Mouse (Mus musculus) layer of hippocampus, adult 11-12 months (tissue): ENCODE data around the gene Cfap97.
"Not testable (repeated sequence)": the region's sequence is repeated elsewhere in the genome, so short reads cannot be mapped to it uniquely, and the experiment has no call there.

Experiments
- DNase-seq: peaks from one replicate; pipeline ENCODE4 v3.0.0; 2022; ENCODE audit warnings: low spot score

Gene Cfap97

GRCm38 (mm10) chr8:46226622-46227021 is 75.1 kb downstream of the Cfap97 start:
- DNase-seq: no peak

GRCm38 (mm10) chr8:46231968-46232367 is 80.4 kb downstream of the Cfap97 start:
- DNase-seq: not testable (repeated sequence)

GRCm38 (mm10) chr8:46232798-46233197 is 81.2 kb downstream of the Cfap97 start:
- DNase-seq: no peak

- DNase-seq: no peak
Measured at GRCm38 (mm10) chr8:46234736-46235135, 83.2 kb downstream of the Cfap97 start.

GRCm38 (mm10) chr8:46236441-46237223 is 85.1 kb downstream of the Cfap97 start:
- DNase-seq: no peak

GRCm38 (mm10) chr8:46241568-46242374 is 90.2 kb downstream of the Cfap97 start:
- DNase-seq: peak; percentile 72

GRCm38 (mm10) chr8:46242946-46243345 is 91.4 kb downstream of the Cfap97 start:
- DNase-seq: no peak
